Mouse (Mus musculus): Measurements from ENCODE around the gene Hist1h3c. TPM values are rescaled to one million over a fixed set of nuclear protein-coding genes. Genes with fewer than 3 reads are reported as not detected.
"Not testable (repeated sequence)": the region's sequence is repeated elsewhere in the genome, so short reads cannot be mapped to it uniquely, and the experiment has no call there.

The Hist1h3c gene
- polyA plus RNA-seq, 1 experiment from 2014 or later = 5.5 TPM

- Histone ChIP-seq H3K4me1 (no peaks in the 10 kb centered on the region), H3K4me3 (replicated peaks) (no peak overlapping the region), H3K27me3 (replicated peaks) (no peaks in the 10 kb centered on the region), H3K27ac (no peak overlapping the region), H3K4me2 (no peak overlapping the region), H3K9me3 (no peaks in the 10 kb centered on the region), H3K36me3 (no peaks in the 10 kb centered on the region), H3K9ac (no peak overlapping the region)
- ATAC-seq (ENCODE audit: insufficient read depth, low FRiP score, low read depth) = no peak
- 25% methylated on average over 8 of the region's 8 CpGs for WGBS
Observed at GRCm38 (mm10) chr13:23732156-23732804, 13.1 kb downstream of the Hist1h3c start.

GRCm38 (mm10) chr13:23730479-23730878 is 14.9 kb downstream of the Hist1h3c start:
- no peaks in the 10 kb centered on the region for H3K27me3 ChIP-seq (replicated peaks)
- H3K9me3 ChIP-seq = no peaks in the 10 kb centered on the region
- no peak overlapping the region for H3K27ac ChIP-seq
- H3K36me3 ChIP-seq = no peaks in the 10 kb centered on the region
- H3K4me2 ChIP-seq = no peak overlapping the region
- H3K4me3 ChIP-seq (replicated peaks) = no peak overlapping the region
- H3K4me1 ChIP-seq = no peaks in the 10 kb centered on the region
- no peak overlapping the region for H3K9ac ChIP-seq
- WGBS = 18% methylated on average over 8 of the region's 8 CpGs
- peak; percentile 72 for ATAC-seq (ENCODE audit: insufficient read depth, low FRiP score, low read depth)

- Histone ChIP-seq H3K9me3 (no peaks in the 10 kb centered on the region), H3K36me3 (no peaks in the 10 kb centered on the region), H3K4me2 (no peak overlapping the region), H3K27me3 (replicated peaks) (no peaks in the 10 kb centered on the region), H3K27ac (no peak overlapping the region), H3K4me1 (no peaks in the 10 kb centered on the region), H3K4me3 (replicated peaks) (no peak overlapping the region), H3K9ac (no peak overlapping the region)
- 90% methylated on average over 5 of the region's 5 CpGs for WGBS
- no peak for ATAC-seq (ENCODE audit: insufficient read depth, low FRiP score, low read depth)
Observed at GRCm38 (mm10) chr13:23729706-23730105, 15.7 kb downstream of the Hist1h3c start.

GRCm38 (mm10) chr13:23729192-23729525 is 16.2 kb downstream of the Hist1h3c start:
- Histone ChIP-seq H3K27me3 (replicated peaks) (no peaks in the 10 kb centered on the region), H3K4me3 (replicated peaks) (no peak overlapping the region), H3K4me2 (no peak overlapping the region), H3K9me3 (no peaks in the 10 kb centered on the region), H3K4me1 (no peaks in the 10 kb centered on the region), H3K9ac (no peak overlapping the region), H3K36me3 (no peaks in the 10 kb centered on the region), H3K27ac (peak overlapping the region; percentile 4; the same call in 1 of the 2 replicates)
- ATAC-seq (ENCODE audit: insufficient read depth, low FRiP score, low read depth) = no peak
- WGBS = 89% methylated on average over 9 of the region's 9 CpGs

- no peaks in the 10 kb centered on the region for H3K27me3 ChIP-seq (replicated peaks)
- H3K4me1 ChIP-seq = no peaks in the 10 kb centered on the region
- 81% methylated on average over 18 of the region's 18 CpGs for WGBS
- no peaks in the 10 kb centered on the region for H3K36me3 ChIP-seq
- ATAC-seq (ENCODE audit: insufficient read depth, low FRiP score, low read depth) = no peak
- H3K4me2 ChIP-seq = no peak overlapping the region
- H3K4me3 ChIP-seq (replicated peaks) = no peak overlapping the region
- H3K9ac ChIP-seq = no peak overlapping the region
- no peaks in the 10 kb centered on the region for H3K9me3 ChIP-seq
- peak overlapping the region; percentile 4; the same call in 1 of the 2 replicates for H3K27ac ChIP-seq
Observed at GRCm38 (mm10) chr13:23728472-23729191, 16.8 kb downstream of the Hist1h3c start.

GRCm38 (mm10) chr13:23725213-23725612 is 20.2 kb downstream of the Hist1h3c start:
- Histone ChIP-seq H3K27me3 (replicated peaks) (no peaks in the 10 kb centered on the region), H3K36me3 (no peaks in the 10 kb centered on the region), H3K9ac (no peak overlapping the region), H3K4me3 (replicated peaks) (no peak overlapping the region), H3K27ac (no peak overlapping the region), H3K9me3 (no peaks in the 10 kb centered on the region), H3K4me2 (no peak overlapping the region), H3K4me1 (no peaks in the 10 kb centered on the region)
- no peak for ATAC-seq (ENCODE audit: insufficient read depth, low FRiP score, low read depth)
- no CpG with 5 or more reads among the region's 1 CpGs for WGBS

- 71% methylated on average over 4 of the region's 4 CpGs for WGBS
- H3K27ac ChIP-seq = no peak overlapping the region
- H3K27me3 ChIP-seq (replicated peaks) = no peaks in the 10 kb centered on the region
- no peak for ATAC-seq (ENCODE audit: insufficient read depth, low FRiP score, low read depth)
- H3K4me1 ChIP-seq = no peaks in the 10 kb centered on the region
- no peak overlapping the region for H3K4me2 ChIP-seq
- no peaks in the 10 kb centered on the region for H3K9me3 ChIP-seq
- no peak overlapping the region for H3K9ac ChIP-seq
- H3K4me3 ChIP-seq (replicated peaks) = no peak overlapping the region
- H3K36me3 ChIP-seq = no peaks in the 10 kb centered on the region
Observed at GRCm38 (mm10) chr13:23724239-23724638, 21.2 kb downstream of the Hist1h3c start.

GRCm38 (mm10) chr13:23717593-23718245 is 27.7 kb downstream of the Hist1h3c start:
- H3K9ac ChIP-seq; H3K4me2 ChIP-seq; H3K27ac ChIP-seq; H3K9me3 ChIP-seq; ATAC-seq (ENCODE audit: insufficient read depth, low FRiP score, low read depth); H3K27me3 ChIP-seq (replicated peaks); H3K4me1 ChIP-seq; H3K4me3 ChIP-seq (replicated peaks); H3K36me3 ChIP-seq: not testable (repeated sequence)
- WGBS = 20% methylated on average over 2 of the region's 2 CpGs

- Histone ChIP-seq H3K36me3 (no peaks in the 10 kb centered on the region), H3K4me1 (no peaks in the 10 kb centered on the region), H3K9me3 (no peaks in the 10 kb centered on the region), H3K27ac (no peak overlapping the region), H3K4me3 (replicated peaks) (no peak overlapping the region), H3K4me2 (no peak overlapping the region), H3K27me3 (replicated peaks) (no peaks in the 10 kb centered on the region), H3K9ac (no peak overlapping the region)
- 50% methylated on average over 11 of the region's 11 CpGs for WGBS
- no peak for ATAC-seq (ENCODE audit: insufficient read depth, low FRiP score, low read depth)
Observed at GRCm38 (mm10) chr13:23717176-23717575, 28.2 kb downstream of the Hist1h3c start.

GRCm38 (mm10) chr13:23716261-23717042 is 28.9 kb downstream of the Hist1h3c start:
- Histone ChIP-seq H3K4me1 (no peaks in the 10 kb centered on the region), H3K27me3 (replicated peaks) (no peaks in the 10 kb centered on the region), H3K36me3 (no peaks in the 10 kb centered on the region), H3K27ac (no peak overlapping the region), H3K9me3 (no peaks in the 10 kb centered on the region), H3K9ac (no peak overlapping the region), H3K4me2 (no peak overlapping the region), H3K4me3 (replicated peaks) (no peak overlapping the region)
- ATAC-seq (ENCODE audit: insufficient read depth, low FRiP score, low read depth) = no peak
- 80% methylated on average over 5 of the region's 5 CpGs for WGBS

- WGBS = 4% methylated on average over 17 of the region's 17 CpGs
- H3K27ac ChIP-seq = 0 out of 2 replicates have a peak within 1 kb of the TSS, but pooled peaks have one; percentile 1
Observed at GRCm38 (mm10) chr13:23710374-23711089, 34.9 kb downstream of the Hist1h3c start, which contains the start of gene Hfe. Hfe (minus strand) TSS chr13:23710854.

More at GRCm38 (mm10) chr13:23710374-23711089, 34.9 kb downstream of the Hist1h3c start, which contains the start of gene Hfe:
- H3K9me3 ChIP-seq = no peaks in the 10 kb centered on the region
- H3K36me3 ChIP-seq = no peaks in the 10 kb centered on the region
- peak within 1 kb of the TSS; percentile 16; the same call in 1 of the 2 replicates for H3K9ac ChIP-seq
- ATAC-seq (ENCODE audit: insufficient read depth, low FRiP score, low read depth) = no peak; the same call in 1 of the 2 replicates
- H3K27me3 ChIP-seq (replicated peaks) = no peaks in the 10 kb centered on the region
- no peaks in the 10 kb centered on the region for H3K4me1 ChIP-seq
- H3K4me3 ChIP-seq (replicated peaks) = peak within 1 kb of the TSS; percentile 45
- H3K4me2 ChIP-seq = peak within 1 kb of the TSS; percentile 66
